ENCODE assay signal across 29 mouse cellular contexts in the genomic region with DNA sequence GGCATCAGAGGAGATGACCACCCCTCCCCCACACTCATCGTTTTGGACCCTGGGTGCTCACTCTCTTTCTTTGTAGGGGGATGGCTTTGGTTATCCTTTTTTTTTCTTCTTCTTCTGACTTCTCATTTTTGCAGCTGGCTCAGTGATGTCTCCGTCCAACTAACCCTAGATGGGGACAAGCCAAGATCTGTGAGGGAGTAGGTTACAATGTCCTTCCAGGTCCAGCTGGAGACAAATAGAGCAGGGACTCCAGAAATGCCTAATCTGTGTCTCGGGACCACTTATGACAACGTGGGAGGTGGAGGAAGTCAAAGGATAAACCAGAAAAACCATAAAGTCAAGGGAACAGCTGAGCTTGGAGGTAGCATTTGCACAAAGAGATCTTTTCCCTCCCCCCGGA. TPM values are rescaled to one million over a fixed set of nuclear protein-coding genes. Genes with fewer than 3 reads are reported as not detected.
"Had no signal": no experiment of that assay in that cellular context is flagged by ENCODE, and none has a peak within 500 bp of the region (broad histone marks: within the 10 kb centered on the region; RNA-seq: fewer than 3 reads in every experiment).

No protein-coding gene starts in this region.

- H3K4me1 ChIP-seq: heart, embryonic 13.5 days; heart, embryonic 15.5 days; intestine, embryonic 15.5 days; liver, embryonic 13.5 days; liver, embryonic 15.5 days had no signal

- H3K27me3 ChIP-seq: heart, embryonic 15.5 days; hindbrain, embryonic 12.5 days; intestine, embryonic 15.5 days; limb, embryonic 12.5 days; liver, embryonic 13.5 days; liver, embryonic 15.5 days had no signal

- H3K36me3 ChIP-seq: heart, embryonic 10.5 days; heart, embryonic 13.5 days; heart, embryonic 15.5 days; hindbrain, embryonic 10.5 days; hindbrain, embryonic 12.5 days; intestine, embryonic 15.5 days; limb, embryonic 10.5 days; limb, embryonic 12.5 days; liver, embryonic 13.5 days; liver, embryonic 15.5 days had no signal

- ATAC-seq: hindbrain, embryonic 16.5 days; inflammation-experienced regulatory T-cells, adult 6 months; intestine, embryonic 15.5 days; intestine, postnatal 0 days; liver, postnatal 0 days had no signal

- H3K4me3 ChIP-seq: heart, adult 2 months; heart, embryonic 10.5 days; heart, embryonic 13.5 days; heart, embryonic 15.5 days; hindbrain, embryonic 10.5 days; hindbrain, embryonic 12.5 days; intestine, embryonic 15.5 days; layer of hippocampus, adult 2 months; left cerebral cortex, adult 2 months; limb, embryonic 10.5 days; limb, embryonic 12.5 days; liver, embryonic 13.5 days; liver, embryonic 15.5 days had no signal

- DNase-seq: gastrocnemius, postnatal 36 days; heart, postnatal 14 days; heart, postnatal 36 days; kidney, adult 18-20 months; kidney, adult 8-10 months; kidney, postnatal 10 days; kidney, postnatal 25 days; kidney, postnatal 4 days; liver; liver, embryonic 13.5 days; liver, postnatal 0 days had no signal

- H3K4me2 ChIP-seq: heart, embryonic 13.5 days; heart, embryonic 15.5 days; hindbrain, embryonic 12.5 days; hindbrain, embryonic 14.5 days; intestine, embryonic 15.5 days; limb, embryonic 12.5 days; liver, embryonic 11.5 days; liver, embryonic 13.5 days; liver, embryonic 15.5 days had no signal

- H3K27ac ChIP-seq: heart, adult 2 months; heart, embryonic 10.5 days; heart, embryonic 13.5 days; heart, embryonic 15.5 days; hindbrain, embryonic 10.5 days; hindbrain, embryonic 12.5 days; hindbrain, embryonic 14.5 days; intestine, embryonic 15.5 days; layer of hippocampus, adult 2 months; left cerebral cortex, adult 2 months; limb, embryonic 10.5 days; limb, embryonic 12.5 days; liver, embryonic 13.5 days; liver, embryonic 15.5 days had no signal

- H3K9ac ChIP-seq: heart, embryonic 13.5 days; heart, embryonic 15.5 days; hindbrain, embryonic 12.5 days; hindbrain, embryonic 14.5 days; intestine, embryonic 15.5 days; limb, embryonic 12.5 days; liver, embryonic 13.5 days; liver, embryonic 15.5 days; liver, postnatal 0 days had no signal

- H3K9me3 ChIP-seq: heart, embryonic 10.5 days; heart, embryonic 13.5 days; heart, embryonic 15.5 days; intestine, embryonic 15.5 days; limb, embryonic 10.5 days; liver, embryonic 13.5 days; liver, embryonic 15.5 days had no signal

RNA-seq across cellular contexts. Expression of a gene that starts 14.4 kb away (rescaled TPM):
- total RNA-seq: granulocyte monocyte progenitor cell, adult 5-6 weeks had no signal
- polyA plus RNA-seq: inflammation-experienced regulatory T-cells, adult 6 months had no signal
